Mouse (Mus musculus) heart, adult 2 months (tissue): ENCODE measurements around the gene Ear1. TPM values are rescaled to one million over a fixed set of nuclear protein-coding genes. Genes with fewer than 3 reads are reported as not detected.
A peak's percentile ranks its signal among the peaks of the same experiment; 100 is the strongest.
"Not testable (repeated sequence)": the region's sequence is repeated elsewhere in the genome, so short reads cannot be mapped to it uniquely, and the experiment has no call there.

ENCODE experiments used
- DNase-seq, 2 experiments: peaks; one replicate each; pipeline ENCODE4 v3.0.0; 2021
- H3K27ac ChIP-seq: fragments of 200-600 bp; 2 replicates; pipeline ENCODE4 v1.8.1; 2022
- H3K27me3 ChIP-seq: fragments of 200-500 bp; 2 replicates; pipeline ENCODE4 v1.6.1; 2012; ENCODE audit warnings: mild to moderate bottlenecking, low read length, inconsistent platforms, mixed read lengths; ENCODE audit not compliant: control insufficient read depth, insufficient read depth
- H3K36me3 ChIP-seq: fragments of 200-500 bp; 2 replicates; pipeline ENCODE4 v1.6.1; 2012; ENCODE audit warnings: low read length, inconsistent platforms; ENCODE audit not compliant: control insufficient read depth, insufficient read depth
- H3K4me1 ChIP-seq: fragments of 200-500 bp; 2 replicates; pipeline ENCODE4 v1.6.1; 2011; ENCODE audit warnings: low read length; ENCODE audit not compliant: control insufficient read depth, insufficient read depth
- H3K4me3 ChIP-seq: fragments of 200-600 bp; 2 replicates; pipeline ENCODE4 v1.8.1; 2022
- H3K79me2 ChIP-seq: fragments of 200-500 bp; replicated peaks from 2 replicates; pipeline ENCODE4 v1.6.1; 2012; ENCODE audit warnings: mild to moderate bottlenecking, inconsistent platforms, low read length, moderate library complexity, mixed read lengths; ENCODE audit not compliant: control insufficient read depth, insufficient read depth
- H3K9ac ChIP-seq: fragments of 200-500 bp; 2 replicates; pipeline ENCODE4 v1.6.1; 2012; ENCODE audit warnings: low read depth, mild to moderate bottlenecking, control low read depth, inconsistent platforms, low read length, mixed read lengths
- CTCF ChIP-seq: fragments of 200-600 bp; IDR thresholded peaks from 2 replicates; pipeline ENCODE4 v1.8.1; 2022; ENCODE audit warnings: antibody characterized with exemption, mild to moderate bottlenecking, moderate library complexity
- EP300 ChIP-seq: fragments of 200-500 bp; IDR thresholded peaks from 2 replicates; pipeline ENCODE4 v1.6.1; 2011; ENCODE audit warnings: low read depth, low read length, control low read depth; ENCODE audit not compliant: insufficient read depth
- WGBS: fragments of 180-500 bp; shearing (Covaris S2); methylation state at CpG from one replicate; pipeline ENCODE4 v1.1.7; 2018; 5-methylcytosine and 5-hydroxymethylcytosine counted together
- intact Hi-C: fragments of 180-260 bp; cut with DNase I; formaldehyde crosslinking; loops from one replicate; pipeline ENCODE4 v1.15.1; 2025
- polyA plus RNA-seq: library from polyadenylated mRNA; depleted of rRNA; stranded (reverse); fragments of >200 nt; gene quantifications from 2 replicates; pipeline ENCODE4 v1.2.3, GENCODE M21; 2012; rRNA removed
- total RNA-seq, 2 experiments: library from RNA; stranded (reverse); gene quantifications; 2 replicates each; pipeline ENCODE4 v1.2.3; 2021

Ear1 gene
- total and polyA plus RNA-seq, 3 experiments: not detected

DNA sequence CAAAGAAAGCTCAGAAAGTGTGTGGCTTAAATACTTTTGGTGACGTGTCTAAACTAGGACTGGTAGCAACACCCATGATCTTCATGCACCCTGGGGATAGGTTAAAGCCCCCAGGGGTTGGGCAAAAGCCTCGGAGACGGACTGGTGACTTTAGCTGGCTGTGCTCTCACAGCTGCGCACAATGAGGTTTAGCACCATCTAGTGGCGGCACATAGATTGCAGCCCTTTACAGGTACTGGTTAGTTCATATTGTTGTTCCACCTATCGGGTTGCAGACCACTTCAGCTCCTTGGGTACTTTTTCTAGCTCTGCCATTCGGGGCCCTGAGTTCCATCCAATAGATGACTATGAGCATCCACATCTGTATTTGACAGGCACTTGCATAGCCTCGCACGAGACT, 62.9 kb downstream of the Ear1 start:
- H3K27me3 ChIP-seq, H3K27ac ChIP-seq, H3K4me1 ChIP-seq, H3K4me3 ChIP-seq, H3K36me3 ChIP-seq, H3K9ac ChIP-seq, intact Hi-C loops, H3K79me2 ChIP-seq: not testable (repeated sequence)
- DNase-seq: peak; percentile 11 to 25
- peak; percentile 62 for TF ChIP-seq CTCF
- 58% methylated on average over 8 of the region's 9 CpGs for WGBS

DNA sequence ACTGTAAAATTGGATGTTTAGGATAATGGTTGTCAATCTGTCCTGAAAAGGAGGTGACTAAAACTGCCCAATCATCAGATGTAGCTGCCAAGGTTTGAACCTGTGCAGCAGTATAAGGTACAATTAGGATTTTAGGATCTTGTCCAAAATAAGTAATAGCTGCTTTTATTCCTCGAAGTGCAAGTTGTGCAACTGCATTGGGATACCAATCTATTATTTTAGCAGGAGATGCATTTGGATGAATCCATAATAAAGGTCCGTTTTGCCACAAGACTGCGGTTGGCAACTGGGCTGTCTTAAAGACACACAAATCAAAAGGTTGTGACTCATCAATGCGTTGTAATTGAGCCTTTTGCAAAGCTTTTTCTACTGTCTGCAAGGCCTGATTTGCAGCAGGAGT, 67.2 kb downstream of the Ear1 start:
- H3K4me1 ChIP-seq, DNase-seq, H3K4me3 ChIP-seq, intact Hi-C loops, H3K27ac ChIP-seq, H3K36me3 ChIP-seq, H3K27me3 ChIP-seq, H3K9ac ChIP-seq, H3K79me2 ChIP-seq: not testable (repeated sequence)
- WGBS: 62% methylated on average over 4 of the region's 4 CpGs

DNA sequence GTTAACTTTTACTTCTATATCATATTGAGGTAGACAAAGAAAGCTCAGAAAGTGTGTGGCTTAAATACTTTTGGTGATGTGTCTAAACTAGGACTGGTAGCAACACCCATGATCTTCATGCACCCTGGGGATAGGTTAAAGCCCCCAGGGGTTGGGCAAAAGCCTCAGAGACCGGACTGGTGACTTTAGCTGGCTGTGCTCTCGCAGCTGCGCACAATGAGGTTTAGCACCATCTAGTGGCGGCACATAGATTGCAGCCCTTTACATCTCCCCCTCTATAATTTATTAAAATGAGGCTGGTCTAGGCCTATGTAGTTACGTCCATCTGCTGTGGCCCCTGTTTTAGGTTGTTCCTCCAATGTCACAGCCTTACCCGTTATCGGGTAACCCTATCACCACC, 70.9 kb downstream of the Ear1 start:
- H3K27ac ChIP-seq, H3K27me3 ChIP-seq, H3K4me3 ChIP-seq, H3K9ac ChIP-seq, H3K4me1 ChIP-seq, H3K79me2 ChIP-seq, H3K36me3 ChIP-seq, intact Hi-C loops, DNase-seq: not testable (repeated sequence)
- TF ChIP-seq CTCF: peak; percentile 47
- 14% methylated on average over 7 of the region's 7 CpGs for WGBS

DNA sequence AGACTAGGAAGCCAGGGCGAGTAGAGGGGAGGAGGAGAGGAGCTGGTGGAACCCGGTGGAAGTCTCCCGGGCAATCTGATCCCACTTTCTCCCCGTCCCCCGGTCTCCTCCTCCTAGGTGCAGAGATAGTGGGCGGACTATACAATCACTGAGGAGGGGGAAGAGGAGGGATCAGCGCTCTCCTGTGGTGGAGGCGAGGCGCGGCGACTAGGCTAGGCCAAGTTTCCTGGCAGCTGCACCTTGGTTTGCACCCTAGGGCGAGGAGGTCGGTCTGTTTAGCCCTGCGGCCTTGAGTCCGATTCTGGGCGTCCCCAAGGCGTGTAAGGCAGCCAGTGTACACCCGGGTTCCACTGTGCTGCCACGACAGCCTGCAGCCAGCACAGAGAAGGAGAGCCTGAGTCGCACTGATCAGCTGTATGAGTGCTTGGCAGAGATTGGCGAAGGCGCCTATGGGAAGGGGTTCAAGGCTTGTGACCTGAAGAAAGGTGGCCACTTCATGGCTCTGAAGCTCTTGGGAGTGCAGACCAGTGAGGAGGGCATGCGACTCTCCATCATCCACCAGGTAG, 78.3 kb downstream of the Ear1 start:
- intact Hi-C loops, H3K79me2 ChIP-seq, H3K36me3 ChIP-seq, H3K9ac ChIP-seq, H3K27me3 ChIP-seq, DNase-seq, H3K4me1 ChIP-seq, H3K4me3 ChIP-seq, H3K27ac ChIP-seq: not testable (repeated sequence)
- 11% methylated on average over 23 of the region's 23 CpGs for WGBS

DNA sequence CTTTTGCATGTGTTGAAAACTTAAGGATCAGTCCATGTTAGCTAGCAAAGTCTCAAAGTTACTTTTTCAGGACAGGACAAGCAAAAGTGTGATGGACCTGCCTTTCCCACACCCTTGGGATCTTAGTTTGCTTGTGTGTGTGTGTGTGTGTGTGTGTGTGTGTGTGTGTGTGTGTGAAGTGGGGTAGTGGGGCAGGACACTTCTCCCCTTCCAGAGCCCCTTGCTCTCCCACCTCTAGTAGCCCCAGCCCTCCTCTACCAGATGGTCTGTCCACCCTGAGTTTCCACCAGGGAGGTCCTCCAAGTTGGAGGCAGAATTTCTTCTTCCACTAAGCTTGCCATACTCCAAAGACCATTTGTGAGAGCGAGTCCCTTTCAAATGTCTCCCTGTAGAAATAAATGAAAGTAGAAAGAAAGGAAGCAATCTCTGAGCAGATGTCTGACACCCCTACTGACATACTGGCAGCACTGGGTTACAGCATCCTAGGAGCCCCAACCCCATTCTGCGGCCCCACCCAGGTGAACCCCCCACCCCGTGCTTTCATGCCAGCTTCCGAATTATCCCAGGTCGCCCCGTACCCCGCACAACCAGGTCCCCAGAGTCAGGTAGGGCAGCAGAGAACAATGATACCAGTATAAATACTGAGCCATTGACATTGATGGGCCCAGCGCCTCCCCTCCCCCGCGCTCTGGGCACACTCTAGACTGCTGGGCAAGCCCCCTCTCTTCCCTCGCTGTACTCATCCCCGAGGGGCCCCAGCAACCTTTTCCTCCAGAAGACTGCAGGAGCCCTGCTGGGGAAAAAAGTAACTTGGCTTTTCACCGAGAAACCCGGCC, 79.0 kb downstream of the Ear1 start:
- WGBS: 22% methylated on average over 14 of the region's 14 CpGs
- DNase-seq: no peak
- intact Hi-C loops: no loop called here
- TF ChIP-seq EP300: no peak
- 0 out of 2 replicates have a peak, but pooled peaks cover 1% of the 10 kb centered on the region for H3K27me3 ChIP-seq
- no peak overlapping the region for H3K9ac ChIP-seq
- no peaks in the 10 kb centered on the region for H3K36me3 ChIP-seq
- no peaks in the 10 kb centered on the region for H3K79me2 ChIP-seq
- no peak overlapping the region for H3K4me3 ChIP-seq
- H3K4me1 ChIP-seq: no peaks in the 10 kb centered on the region
- H3K27ac ChIP-seq: no peak overlapping the region

DNA sequence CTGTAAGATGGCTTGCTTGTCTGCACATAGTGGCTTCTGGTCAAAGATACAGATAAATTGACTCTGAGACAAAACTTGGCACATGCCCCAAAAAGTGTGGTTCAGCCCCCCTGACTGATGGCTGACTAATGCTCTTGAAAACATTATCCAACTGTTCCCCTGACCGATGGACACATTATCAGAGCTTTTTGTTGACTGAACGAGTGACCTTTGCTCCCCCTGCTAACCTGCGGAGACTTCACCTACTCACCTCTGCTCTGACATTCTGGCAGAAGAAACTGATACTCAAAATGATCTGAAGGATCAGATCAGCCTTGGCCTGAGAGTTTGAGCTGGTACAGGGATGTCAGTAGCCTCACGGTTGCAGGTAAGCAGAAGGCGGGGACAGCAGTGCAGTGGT, 81.5 kb downstream of the Ear1 start:
- H3K79me2 ChIP-seq, H3K36me3 ChIP-seq, DNase-seq, H3K27ac ChIP-seq, H3K4me1 ChIP-seq, H3K9ac ChIP-seq, intact Hi-C loops, H3K27me3 ChIP-seq, H3K4me3 ChIP-seq: not testable (repeated sequence)
- 61% methylated on average over 5 of the region's 5 CpGs for WGBS

DNA sequence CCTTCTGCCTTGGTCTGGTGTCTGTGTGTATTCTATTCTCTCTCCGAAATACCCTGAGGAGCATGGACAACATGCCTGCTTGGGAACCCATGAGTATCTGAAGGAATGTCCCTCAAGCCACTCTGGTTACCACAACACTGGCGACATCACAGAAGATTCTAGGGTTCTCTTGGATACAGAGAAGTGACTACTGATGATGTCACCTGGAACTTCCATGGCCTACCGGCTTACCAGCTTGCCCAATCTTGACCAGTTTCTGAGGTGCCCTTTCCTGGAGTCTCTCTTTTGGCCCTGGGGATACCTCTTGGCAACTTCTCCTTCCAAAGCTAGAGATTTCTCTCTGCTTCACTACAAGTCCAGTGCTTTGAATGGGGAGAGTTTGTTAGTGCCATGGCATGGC, 90.7 kb downstream of the Ear1 start, which contains the start of gene Gm8180:
Gene Gm8180 (minus strand): TSS at position 101 of the 400 bp plus-strand sequence.
- WGBS: 70% methylated on average over 3 of the region's 3 CpGs
- H3K36me3 ChIP-seq, H3K4me3 ChIP-seq, H3K4me1 ChIP-seq, DNase-seq, H3K9ac ChIP-seq, H3K27me3 ChIP-seq, H3K27ac ChIP-seq, H3K79me2 ChIP-seq, intact Hi-C loops: not testable (repeated sequence)

Other genes starting within 250 kb of the Ear1 start
- gene Gm8165, start 198.3 kb downstream of the Ear1 start, total RNA-seq: not detected
- not detected in 2 replicates for gene Gm8165, start 198.3 kb downstream of the Ear1 start, polyA plus RNA-seq
- under 1 TPM; 0.39 to 0.61 TPM for gene Gm7324, start 177.7 kb downstream of the Ear1 start, total RNA-seq
- not detected in 2 replicates for gene Gm7324, start 177.7 kb downstream of the Ear1 start, polyA plus RNA-seq
- gene Gm16506, start 148.0 kb downstream of the Ear1 start, total RNA-seq: not detected
- not detected in 2 replicates for gene Gm16506, start 148.0 kb downstream of the Ear1 start, polyA plus RNA-seq
- not detected for gene Gm6526, start 127.7 kb downstream of the Ear1 start, total RNA-seq
- gene Gm6526, start 127.7 kb downstream of the Ear1 start, polyA plus RNA-seq: not detected in 2 replicates
- not detected for gene Gm8180, start 90.8 kb downstream of the Ear1 start, total RNA-seq
- not detected in 2 replicates for gene Gm8180, start 90.8 kb downstream of the Ear1 start, polyA plus RNA-seq
- gene Ear10, start 48.0 kb upstream of the Ear1 start, total RNA-seq: not detected
- gene Ear10, start 48.0 kb upstream of the Ear1 start, polyA plus RNA-seq: not detected in 2 replicates
- gene Gm8113, start 49.9 kb upstream of the Ear1 start, total RNA-seq: 1 to 10 TPM; 3.4 to 4.2 TPM
- gene Gm8113, start 49.9 kb upstream of the Ear1 start, polyA plus RNA-seq: 1.7 and 3.3 TPM in 2 replicates
- not detected for gene Ang5, start 81.6 kb upstream of the Ear1 start, total RNA-seq
- gene Ang5, start 81.6 kb upstream of the Ear1 start, polyA plus RNA-seq: not detected in 2 replicates
- not detected for gene Ang6, start 126.8 kb upstream of the Ear1 start, total RNA-seq
- gene Ang6, start 126.8 kb upstream of the Ear1 start, polyA plus RNA-seq: not detected in 2 replicates
- 1 to 10 TPM in 1 of 2 experiments, under 1 TPM in 1; 0.75 to 1.2 TPM for gene Ear2, start 227.1 kb upstream of the Ear1 start, total RNA-seq
- gene Ear2, start 227.1 kb upstream of the Ear1 start, polyA plus RNA-seq: 2.1 and 8.5 TPM in 2 replicates
- gene Gm3327, start 248.3 kb upstream of the Ear1 start, total RNA-seq: not detected
- gene Gm3327, start 248.3 kb upstream of the Ear1 start, polyA plus RNA-seq: not detected in 2 replicates